Mouse (Mus musculus): ENCODE measurements around the gene Ace2.
A peak's percentile ranks its signal among the peaks of the same experiment; 100 is the strongest.

Ace2 gene

DNA sequence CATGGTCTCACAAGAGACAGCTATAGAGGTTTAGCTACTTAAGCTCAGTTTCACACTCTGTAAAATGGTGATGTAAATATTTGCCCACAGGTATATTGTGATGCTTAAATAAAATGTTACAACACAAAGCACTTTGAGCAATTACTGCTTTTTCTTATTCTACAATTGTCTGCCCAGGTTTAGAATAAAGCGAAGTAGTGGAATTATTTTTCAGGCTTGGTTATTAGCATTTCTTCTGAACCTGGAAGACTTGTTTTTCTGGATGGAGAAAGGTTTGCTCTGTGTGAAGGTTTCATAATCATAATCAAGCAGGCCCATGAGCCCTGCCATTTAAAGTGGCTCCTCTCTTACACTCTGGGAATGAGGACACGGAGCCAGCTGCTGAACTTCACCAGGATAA lies at the start of gene Ace2:
Ace2 (plus strand) TSS at position 301 of the 400 bp plus-strand sequence.
- DNase-seq (ENCODE audit: low spot score in 2 of 2), result no peak

DNA sequence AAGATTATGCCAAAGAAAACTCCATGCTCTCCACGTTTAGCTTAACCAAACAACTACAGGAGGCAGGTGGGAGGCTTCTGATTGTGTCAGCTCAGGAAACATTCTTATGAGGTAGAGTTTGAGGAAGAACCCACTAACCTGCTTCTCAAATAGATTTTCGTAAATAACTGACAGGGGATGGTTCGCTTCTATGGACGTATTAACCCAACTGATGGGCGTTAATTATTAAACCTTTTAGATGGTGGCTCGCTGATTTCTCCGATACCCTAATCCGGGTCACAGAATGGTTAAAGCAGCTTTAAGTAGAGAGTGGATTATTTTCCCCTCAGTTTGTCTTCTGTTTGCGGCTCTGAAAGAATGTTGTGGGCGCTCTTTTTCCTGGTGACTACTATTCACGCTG lies 49.2 kb upstream of the Ace2 start:
- DNase-seq (ENCODE audit: low spot score in 2 of 2), result no peak

- DNase-seq (ENCODE audit: low spot score in 2 of 2), result peak; percentile 7 to 15
Observed at GRCm38 (mm10) chrX:164092300-164093169, 46.6 kb upstream of the Ace2 start.

DNA sequence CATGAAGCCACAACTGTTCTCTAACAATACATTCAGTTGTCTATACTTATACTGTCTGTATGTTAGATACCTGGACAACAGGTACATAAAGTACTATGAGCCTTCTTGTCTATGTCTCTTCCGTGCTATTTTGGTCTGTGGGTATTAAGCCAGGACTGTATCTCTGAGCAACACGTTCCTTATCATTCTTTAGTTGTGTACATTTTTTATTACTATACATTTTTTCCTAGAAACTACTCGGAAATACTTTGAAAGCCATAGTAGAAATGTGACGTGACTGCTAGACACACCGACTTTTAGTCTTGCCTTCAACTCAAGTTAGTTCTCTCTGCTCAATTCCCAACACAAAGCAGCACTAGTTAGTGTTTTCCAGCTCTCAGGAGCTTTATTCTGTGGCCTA lies 45.7 kb upstream of the Ace2 start:
- no peak for DNase-seq (ENCODE audit: low spot score in 2 of 2)

DNA sequence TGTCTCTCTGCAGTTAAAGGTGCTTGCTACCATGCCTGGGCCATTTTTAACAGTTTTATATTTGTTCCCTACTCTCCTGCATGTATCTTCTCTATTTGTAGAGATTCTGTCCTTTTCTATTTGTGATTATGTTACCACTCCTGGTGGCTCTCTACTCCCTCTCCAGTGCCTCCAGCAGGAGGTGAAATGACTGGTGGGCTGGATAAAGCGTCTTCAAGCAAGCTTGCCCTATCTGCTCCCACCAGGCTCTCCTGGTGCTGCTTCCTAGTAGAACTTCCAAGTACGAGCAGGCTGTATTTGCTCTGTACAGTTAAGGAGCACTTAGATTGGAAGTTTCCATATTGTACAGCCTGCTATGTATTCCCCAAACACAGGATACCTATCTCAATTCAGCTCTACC lies 43.3 kb upstream of the Ace2 start:
- DNase-seq (ENCODE audit: low spot score in 2 of 2), result no peak

DNA sequence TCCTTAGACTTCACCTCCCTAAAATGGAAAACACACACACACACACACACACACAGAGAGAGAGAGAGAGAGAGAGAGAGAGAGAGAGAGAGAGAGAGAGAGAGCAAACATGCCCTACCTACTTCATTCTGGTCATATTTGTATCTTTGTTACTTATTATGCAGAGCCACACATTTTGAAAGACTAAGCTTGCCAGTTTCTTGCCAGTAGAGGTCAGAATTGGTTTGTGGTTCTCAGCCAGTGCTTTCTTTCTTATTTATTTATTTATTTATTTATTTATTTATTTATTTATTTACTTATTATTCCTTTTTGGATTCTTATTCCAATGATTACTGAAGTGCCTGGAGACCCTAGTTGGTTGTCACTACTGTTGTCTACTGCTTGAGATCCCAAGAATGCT lies 37.6 kb upstream of the Ace2 start:
- DNase-seq (ENCODE audit: low spot score in 2 of 2), result no peak

DNA sequence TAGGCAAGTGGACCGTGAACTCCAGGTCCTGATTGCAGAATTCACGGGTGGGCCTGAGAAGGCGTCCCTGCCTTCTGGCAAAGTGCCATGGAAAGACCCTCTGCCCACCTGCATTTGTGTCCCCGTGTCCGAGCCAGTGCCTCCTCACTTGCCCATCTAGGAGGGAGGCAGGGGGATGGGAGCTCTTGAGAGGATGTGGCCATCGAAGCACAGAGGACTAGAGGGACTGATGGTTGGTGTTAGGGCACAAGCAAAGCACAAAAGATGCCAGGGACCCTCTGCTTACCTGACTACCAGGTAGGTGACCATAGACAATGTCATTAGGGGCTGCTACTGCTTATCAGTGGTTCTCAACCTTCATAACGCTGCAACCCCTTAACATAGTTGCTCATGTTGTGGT lies 36.9 kb upstream of the Ace2 start:
- DNase-seq (ENCODE audit: low spot score in 2 of 2), result no peak

DNA sequence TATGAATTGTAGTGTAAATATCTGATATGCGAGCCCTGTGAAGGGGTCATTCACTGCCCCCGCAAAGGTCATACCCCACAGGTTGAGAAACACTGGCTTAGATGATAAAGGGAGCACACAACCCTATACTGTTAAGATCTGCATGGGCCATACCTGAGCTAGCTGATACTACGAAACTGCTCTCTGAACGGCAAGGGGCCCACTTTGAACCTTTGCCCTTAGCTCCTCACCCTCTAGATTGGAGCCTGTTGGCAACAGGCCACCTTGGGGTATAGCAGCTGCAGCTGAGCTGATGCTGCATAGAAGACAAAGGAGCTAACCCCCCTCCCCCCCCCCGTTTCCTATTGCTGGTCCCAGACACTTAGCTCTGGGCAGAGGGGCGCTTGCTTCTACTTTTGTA lies 36.5 kb upstream of the Ace2 start:
- DNase-seq (ENCODE audit: low spot score in 2 of 2), result no peak

DNA sequence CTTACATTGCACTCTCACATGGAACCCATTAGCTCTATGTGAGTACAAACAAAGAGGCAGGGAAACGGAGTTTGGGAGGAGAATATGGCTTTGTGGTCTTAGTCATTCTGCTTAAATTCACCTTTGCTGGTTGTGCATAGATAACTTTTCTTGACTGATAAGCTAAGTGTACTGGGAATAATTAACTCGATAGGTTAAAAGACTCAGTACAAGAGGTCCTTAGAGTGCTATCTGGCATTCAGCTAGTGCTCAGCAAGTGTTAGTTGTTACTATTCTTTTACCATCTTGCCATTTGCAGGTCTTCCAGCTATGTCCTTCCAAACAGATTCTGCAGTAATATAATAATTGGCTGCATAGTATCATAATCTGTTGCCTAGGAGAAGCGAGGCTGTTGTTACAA lies 28.0 kb upstream of the Ace2 start:
- no peak for DNase-seq (ENCODE audit: low spot score in 2 of 2)

- no peak for DNase-seq (ENCODE audit: low spot score in 2 of 2)
Observed at GRCm38 (mm10) chrX:164113744-164114143, 25.4 kb upstream of the Ace2 start.

GRCm38 (mm10) chrX:164123942-164124341 lies 15.2 kb upstream of the Ace2 start:
- no peak for DNase-seq (ENCODE audit: low spot score in 2 of 2)

DNA sequence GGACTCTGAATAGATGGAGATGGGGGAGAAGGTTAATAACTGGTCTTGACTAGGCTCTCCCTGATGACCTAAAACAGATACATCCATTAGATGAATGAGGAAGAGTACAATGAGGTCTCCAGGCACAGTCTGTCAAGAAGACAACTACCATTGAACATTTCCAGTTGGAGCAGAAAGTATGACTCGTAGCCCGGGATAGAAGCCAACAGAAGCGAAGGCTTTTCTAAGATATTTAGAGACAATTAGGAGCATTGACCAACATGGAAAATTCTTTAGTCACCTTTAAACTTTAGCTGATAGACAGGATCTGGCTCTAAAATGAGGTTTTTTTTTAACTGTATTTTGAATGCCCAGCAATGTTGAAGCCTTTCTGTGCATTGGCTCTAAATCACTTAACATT lies 5.6 kb upstream of the Ace2 start:
- peak in 1 of 2 experiments; percentile 2 for DNase-seq (ENCODE audit: low spot score in 2 of 2)

DNA sequence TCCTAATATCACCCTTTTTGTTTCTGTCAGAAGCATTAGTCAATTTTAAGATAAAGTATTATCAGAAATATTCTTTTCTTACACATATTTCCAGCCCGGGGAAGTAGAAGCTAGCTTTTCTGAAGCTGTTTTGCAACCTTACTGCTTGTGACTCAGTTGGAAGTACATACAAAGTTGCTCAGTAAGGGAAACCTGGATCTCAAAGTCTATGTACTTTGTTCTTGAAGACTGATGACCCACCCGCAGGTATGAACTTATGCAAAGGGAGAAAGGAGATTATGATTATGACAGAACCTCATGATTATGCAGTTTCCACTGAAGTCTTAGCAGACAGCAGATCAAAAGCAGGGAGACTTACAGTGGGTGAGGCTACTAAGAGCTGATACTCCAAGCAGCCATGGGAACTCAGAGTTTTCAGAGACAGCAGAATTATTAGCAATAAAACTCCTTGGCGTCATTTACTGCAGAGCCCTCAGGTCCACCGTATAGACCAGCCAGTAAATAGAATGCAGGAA lies 3.8 kb upstream of the Ace2 start:
- DNase-seq (ENCODE audit: low spot score in 2 of 2), result no peak

GRCm38 (mm10) chrX:164145463-164146250 lies 6.5 kb downstream of the Ace2 start:
- DNase-seq (ENCODE audit: low spot score in 2 of 2), result peak in 1 of 2 experiments; percentile 4

- peak; percentile 19 to 28 for DNase-seq (ENCODE audit: low spot score in 2 of 2)
Observed at GRCm38 (mm10) chrX:164152703-164153102, 13.6 kb downstream of the Ace2 start.

GRCm38 (mm10) chrX:164153606-164154005 lies 14.5 kb downstream of the Ace2 start:
- no peak for DNase-seq (ENCODE audit: low spot score in 2 of 2)

- no peak for DNase-seq (ENCODE audit: low spot score in 2 of 2)
Observed at GRCm38 (mm10) chrX:164154594-164154993, 15.5 kb downstream of the Ace2 start.

DNA sequence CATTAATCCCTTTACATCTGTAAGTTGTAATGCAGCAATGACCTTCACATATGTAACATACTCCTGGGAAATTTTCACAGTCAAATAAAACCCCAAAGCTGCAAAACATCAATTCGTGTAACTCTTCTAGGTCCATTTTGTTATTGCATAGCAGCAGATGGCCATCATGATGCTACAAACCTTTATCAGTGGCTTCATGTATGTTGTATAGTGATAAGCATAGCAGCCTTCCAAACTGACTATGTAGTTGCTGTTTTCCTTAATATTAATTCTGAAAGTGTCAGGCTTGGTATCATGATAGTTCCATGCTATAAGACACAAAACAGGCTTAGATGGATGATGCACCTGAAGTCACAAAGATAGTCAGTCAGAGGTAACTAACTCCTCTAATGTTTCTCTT lies 25.5 kb downstream of the Ace2 start:
- no peak for DNase-seq (ENCODE audit: low spot score in 2 of 2)

DNA sequence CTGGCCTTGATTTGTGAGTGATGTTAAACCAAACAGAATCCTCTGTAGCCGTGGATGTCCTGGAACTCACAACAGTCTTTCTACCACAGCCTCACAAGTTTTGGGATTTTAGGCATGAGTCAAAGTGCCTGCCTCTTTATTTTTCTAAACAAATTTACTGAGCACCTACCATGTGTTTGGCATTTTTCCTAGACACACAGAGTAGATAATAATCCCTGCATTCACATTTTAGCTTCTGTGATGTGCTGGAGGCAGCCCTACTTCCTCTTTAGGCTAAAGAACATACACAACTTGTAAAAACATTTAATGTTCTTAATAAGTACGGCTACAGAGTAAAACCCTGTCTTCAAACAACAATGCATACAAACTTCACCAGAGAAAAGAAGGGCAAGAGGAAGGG lies 31.9 kb downstream of the Ace2 start:
- no peak for DNase-seq (ENCODE audit: low spot score in 2 of 2)

- no peak for DNase-seq (ENCODE audit: low spot score in 2 of 2)
Observed at GRCm38 (mm10) chrX:164173880-164174279, 34.7 kb downstream of the Ace2 start.

DNA sequence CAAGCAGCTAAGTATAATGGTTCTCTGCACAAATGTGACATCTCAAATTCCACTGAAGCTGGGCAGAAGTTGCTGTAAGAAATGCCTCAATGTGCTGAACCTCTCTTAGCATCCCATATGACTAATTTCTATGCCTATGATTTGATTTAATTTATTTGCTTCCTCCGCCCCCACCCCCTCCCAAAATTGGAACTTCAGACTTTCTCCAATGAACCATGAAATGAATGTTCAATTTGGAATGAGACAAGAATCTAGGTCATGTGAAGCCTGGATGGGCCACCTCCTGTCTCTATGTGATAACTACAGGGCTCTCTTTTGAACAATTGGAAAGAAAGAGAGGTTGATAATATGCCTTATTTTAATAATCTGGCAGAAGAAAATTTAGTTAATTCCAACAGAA lies 36.2 kb downstream of the Ace2 start:
- DNase-seq (ENCODE audit: low spot score in 2 of 2), result no peak

DNA sequence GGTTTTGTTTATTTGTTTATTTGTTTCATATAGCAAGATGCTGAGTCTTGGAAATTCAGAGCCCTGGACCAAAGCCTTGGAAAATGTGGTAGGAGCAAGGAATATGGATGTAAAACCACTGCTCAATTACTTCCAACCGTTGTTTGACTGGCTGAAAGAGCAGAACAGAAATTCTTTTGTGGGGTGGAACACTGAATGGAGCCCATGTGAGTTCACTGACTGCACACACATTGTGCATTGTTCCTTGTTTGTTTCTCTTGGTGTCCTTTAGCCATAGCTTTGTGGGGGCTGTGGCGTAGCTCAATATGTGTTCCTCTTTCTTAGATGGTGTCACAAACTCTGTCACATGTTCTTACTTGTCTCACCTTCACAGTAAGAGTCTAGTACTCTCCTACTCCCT lies 36.6 kb downstream of the Ace2 start:
- DNase-seq (ENCODE audit: low spot score in 2 of 2), result no peak

DNA sequence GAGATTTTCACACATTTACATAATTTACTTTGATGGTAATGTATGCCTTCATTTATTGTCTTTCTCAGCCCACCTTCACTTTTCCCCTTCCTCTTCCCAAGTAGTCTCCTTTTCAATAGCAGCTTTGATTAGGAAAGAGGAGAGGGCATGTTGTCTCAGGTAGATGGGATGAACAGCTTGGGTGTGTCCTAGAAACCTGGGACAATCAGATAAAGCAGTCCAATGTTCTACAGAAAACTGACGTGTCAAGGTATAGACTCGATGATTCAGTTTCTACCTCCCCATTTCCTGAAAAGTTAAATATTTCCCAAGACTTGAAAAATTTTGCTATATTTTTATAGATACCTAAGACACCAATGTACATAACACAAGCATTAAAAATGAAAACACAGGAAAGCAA lies 39.7 kb downstream of the Ace2 start:
- no peak for DNase-seq (ENCODE audit: low spot score in 2 of 2)
